Mouse (Mus musculus): ENCODE results near the gene Itgb2. TPM values are rescaled to one million over a fixed set of nuclear protein-coding genes. Genes with fewer than 3 reads are reported as not detected.

The Itgb2 gene
- total RNA-seq (2022), result 10 to 100 TPM in 2 of 4 experiments, 1 to 10 TPM in 2; 3.8 to 36.2 (median 15.3) TPM

DNA sequence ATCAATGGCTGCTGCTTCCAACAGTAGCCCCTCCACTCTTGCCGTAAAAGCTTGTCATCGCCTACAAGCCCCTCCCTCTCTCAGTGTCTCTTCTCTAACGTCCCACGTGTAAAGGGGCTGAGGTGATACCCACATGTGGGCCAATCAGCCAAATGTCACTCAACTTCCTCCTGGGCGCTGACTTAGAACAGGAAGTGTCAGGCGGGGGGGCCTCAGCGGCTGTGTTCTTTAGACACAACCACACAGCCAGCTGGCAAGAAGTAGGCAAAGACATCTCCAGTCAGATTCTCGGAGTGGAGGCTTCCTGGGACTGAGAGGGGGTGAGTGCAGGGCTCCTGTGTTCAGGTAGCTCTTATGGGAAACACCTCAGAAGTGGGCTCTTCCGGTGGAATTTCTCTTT is at the start of gene Itgb2:
Itgb2 (plus strand) TSS at position 113 of the 400 bp plus-strand sequence.
- no peak for DNase-seq (ENCODE audit: low spot score in 2 of 2)

DNA sequence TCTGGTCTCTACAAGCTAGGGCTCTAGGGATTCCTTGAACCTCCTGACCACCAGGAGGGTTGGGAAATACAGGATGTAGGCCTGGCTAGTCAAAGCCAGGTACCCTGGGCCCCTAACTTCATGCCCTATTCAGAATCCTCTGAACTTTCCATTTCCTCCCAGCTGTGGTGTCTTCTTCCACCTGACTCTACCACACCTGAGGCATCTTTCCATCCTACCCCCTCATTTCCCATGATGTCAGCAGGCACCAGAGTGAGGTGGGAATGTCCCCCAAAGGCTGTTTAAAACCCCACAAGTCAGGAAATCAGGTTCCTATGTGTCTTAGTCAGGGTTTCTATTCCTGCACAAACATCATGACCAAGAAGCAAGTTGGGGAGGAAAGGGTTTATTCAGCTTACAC is 48.2 kb upstream of the Itgb2 start:
- no peak for DNase-seq (ENCODE audit: low spot score in 2 of 2)

DNA sequence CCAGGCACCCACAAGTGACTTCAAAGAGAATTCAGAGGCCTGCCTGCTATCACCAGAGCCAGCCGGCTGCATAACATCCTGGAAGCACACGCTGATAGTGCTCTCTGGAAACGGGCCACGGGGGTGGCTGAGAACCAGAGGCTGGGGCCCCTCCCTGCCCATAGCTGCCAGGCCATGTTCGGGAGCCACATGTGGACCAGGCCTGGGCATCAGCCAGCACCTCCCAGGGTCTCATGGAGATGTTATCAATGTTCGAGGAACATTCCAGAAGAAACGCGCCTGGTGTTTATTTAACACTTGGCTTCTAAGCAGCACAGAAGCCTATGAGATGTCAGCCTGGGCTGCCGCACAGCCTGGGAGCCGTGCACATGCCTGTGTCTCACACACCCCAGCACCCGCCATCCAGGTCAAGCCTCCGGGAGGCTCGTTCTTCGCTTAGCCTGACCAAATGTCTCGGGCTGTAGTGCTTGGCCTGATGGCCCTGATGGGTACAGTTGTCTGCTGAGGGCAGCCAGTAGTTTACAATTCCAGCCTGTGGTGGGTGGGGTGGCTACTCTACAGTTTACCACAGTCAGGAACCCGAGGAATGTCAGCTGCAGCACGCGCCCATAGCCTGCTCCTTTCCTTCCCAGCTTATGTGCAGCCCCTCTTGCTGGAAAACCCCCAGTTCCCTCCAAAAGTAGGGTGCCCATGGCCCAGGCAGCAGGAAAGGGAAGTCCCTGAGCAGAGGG is 45.7 kb upstream of the Itgb2 start:
- DNase-seq (ENCODE audit: low spot score in 2 of 2), result no peak

DNA sequence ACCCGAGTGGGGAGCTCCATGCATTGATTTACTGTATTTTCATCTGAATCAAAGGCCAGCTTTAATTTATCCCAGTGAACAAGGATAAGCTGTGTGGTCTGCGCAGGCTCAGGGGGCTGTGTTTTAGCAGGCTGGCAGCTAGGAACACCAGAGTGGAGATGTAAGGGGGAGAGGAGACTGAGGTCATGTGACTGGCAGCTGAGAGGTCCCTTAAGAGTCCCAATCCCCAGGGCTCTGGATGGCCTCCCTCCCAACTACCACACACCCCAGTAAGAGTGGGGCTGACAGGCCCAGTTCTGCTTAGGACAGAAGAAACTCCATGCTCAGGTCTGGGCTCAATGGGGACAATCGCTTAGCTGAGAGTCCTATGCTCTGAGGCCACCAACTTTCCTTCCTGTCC is 44.3 kb upstream of the Itgb2 start:
- DNase-seq (ENCODE audit: low spot score in 2 of 2), result no peak

DNA sequence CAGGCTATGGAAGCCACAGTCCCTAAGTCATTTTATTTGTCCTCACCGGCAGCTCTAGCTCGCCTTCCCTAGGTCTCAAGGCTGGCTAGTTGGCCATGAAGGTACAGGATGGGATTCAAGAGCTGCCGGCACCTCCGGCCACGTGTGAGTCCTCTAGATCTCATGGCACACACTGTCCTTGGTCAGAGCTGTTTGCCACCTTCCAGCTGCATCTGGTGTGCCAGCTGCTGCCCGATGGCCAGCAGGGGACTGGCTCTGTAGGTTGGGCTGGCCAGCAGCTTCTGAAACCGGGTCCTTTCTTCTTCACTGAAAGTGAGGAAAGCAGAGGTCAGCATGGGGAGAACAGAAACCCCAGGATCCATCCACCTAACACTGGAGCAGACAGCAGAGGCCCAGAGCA is 41.9 kb upstream of the Itgb2 start:
- no peak for DNase-seq (ENCODE audit: low spot score in 2 of 2)

DNA sequence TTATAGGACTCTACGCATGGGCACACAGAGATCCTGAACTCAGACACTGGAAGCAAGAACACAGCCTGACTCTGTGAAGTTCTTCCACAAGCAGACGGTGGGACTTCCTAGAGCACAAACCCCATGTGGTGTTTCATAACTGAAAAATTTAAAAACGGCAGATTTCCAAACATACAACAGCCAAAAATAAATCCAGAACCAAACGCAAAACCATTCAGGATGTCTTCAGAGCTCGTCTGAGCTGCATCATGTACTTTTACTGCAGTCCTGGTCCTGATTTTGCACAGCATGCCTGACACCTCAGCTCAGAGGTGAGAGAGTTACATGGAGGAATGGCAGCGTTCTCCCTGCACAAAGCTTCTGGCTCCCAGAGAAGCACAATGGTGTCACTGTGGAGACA is 38.5 kb upstream of the Itgb2 start:
- no peak for DNase-seq (ENCODE audit: low spot score in 2 of 2)

DNA sequence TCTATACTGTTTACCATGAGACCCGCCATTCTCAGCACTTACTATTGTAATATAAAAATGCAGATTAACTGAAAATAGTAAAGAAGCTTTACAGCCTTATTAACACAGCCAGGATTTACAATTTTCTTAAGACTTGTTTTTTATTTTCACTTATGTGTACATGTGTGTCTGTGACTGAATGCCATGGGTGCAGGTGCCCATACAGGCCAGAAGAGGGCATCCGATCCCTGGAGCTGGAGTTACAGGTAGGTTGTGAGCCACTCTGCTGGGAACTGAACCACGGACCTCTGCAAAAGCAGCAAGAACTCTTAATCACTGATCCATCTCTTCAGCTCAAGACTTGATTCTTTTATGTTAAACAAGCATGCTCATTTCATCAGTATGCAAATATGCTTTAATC is 37.2 kb upstream of the Itgb2 start:
- DNase-seq (ENCODE audit: low spot score in 2 of 2), result no peak

DNA sequence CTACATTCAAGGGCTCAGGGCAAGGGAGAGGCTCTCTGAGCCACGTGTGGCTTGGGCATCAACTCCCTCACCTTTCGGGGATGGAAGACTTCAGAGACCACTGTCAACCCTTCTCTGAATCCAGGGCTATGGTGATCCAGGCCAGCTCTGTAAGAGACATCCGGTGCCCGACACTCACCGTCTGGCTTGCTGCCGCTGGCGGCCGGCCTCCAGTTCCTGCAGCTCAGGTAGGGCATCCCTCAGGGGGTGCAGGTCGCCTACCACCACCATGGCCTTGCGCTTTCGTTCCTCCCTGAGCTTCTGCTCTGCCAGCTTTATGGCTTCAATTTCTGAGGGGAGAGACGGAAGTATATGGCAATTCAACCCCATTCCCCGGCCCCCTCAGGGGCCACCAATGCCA is 32.9 kb upstream of the Itgb2 start:
- no peak for DNase-seq (ENCODE audit: low spot score in 2 of 2)

DNA sequence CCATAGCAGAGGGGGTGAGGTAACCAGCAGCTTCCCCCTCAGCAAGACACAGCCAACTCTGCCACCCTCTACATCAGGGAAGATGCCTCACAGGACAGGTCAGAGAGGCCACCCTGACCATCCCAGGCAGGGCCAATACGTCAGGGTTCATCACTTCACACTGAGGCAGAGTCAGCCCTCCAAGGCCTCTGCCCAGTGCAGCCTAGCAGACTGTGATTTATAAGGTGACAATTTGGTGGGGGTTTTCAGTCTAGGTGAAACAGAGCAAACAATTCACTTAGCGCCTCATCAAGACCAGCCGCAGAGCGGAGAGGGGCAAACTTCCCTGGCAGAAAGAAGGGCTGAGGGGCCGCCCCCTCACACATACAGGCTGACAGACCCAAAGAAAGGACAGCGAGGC is 31.8 kb upstream of the Itgb2 start:
- no peak for DNase-seq (ENCODE audit: low spot score in 2 of 2)

DNA sequence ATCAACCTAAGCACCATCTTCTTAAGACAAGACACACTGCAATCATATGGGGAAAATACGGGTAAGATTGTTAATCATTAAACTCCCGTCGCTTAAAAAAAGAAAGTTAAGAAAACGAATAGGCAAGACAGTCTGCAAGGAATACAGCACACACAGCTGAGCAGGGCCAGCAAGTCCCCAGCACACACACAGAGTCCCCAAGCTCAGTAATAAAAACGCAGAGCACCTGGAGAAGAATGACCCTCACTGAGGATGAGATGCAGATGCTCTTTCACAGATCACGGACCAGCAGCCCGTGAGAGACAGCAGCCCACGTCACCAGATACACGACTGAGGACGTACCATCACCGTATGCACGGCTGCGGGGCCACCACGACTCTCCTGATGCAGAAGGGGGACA is 29.4 kb upstream of the Itgb2 start:
- no peak for DNase-seq (ENCODE audit: low spot score in 2 of 2)

DNA sequence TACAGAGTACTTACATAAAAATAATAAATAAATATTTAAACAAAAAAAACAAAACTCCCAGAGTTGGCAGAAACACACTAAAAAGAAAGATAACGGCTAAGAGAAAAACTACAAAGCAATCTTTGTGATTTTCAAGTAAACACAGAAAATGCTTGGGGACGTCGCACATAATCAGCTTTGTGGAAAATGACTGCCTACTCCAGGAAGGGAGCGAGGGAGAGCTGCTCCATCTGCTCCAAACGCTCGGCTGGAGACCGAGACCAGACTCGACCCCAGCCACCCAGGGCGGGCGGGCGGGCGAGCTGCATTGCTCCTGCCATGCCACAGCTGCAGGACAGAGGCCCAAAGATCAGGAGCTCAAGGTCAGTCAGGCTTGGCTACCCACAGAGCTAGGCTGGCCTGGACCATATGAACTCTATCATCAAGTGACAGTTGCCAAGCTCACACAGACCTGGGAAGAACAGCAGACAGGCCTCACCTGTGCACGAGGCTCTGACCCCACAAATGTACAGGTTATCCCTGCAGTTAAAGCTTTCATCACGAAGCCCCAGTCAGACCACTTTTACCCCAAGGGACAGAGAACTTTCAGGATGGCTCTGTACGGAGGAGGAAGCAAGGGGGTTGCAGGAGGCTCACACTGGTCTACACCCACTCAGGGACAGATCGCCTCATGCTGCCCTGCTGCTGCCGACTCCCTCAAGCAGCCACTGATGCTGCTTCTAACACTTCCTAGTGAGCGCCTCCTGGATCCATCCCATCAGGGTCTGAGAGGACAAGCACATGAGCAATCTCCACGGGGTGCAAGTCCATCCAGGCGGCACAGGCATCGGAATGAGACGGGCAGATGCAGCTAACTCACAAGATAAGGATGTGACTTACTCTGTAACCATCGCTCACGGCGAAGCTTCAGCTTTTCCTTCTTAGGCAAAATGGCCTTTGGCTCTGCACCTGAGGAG is 26.8 kb upstream of the Itgb2 start:
- DNase-seq (ENCODE audit: low spot score in 2 of 2), result peak in 1 of 2 experiments; percentile 28

DNA sequence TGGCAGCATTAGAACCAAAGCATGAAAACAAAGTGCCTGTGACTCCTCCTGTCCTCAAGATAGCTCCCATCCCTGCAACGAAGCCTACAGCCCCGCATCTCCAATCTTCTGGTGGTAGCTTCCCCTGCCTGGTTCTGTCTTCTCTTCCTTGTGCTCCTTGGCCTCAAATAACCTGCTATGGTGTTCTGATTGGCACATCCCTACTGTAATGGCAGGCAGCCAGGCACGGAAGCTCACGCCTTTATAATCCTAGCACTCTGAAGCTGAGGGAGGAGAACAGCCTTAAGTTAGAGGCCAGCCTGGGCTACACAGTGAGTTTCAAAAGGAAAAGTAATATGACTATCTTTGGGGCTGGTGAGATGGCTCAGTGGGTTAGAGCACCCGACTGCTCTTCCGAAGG is 25.9 kb upstream of the Itgb2 start:
- no peak for DNase-seq (ENCODE audit: low spot score in 2 of 2)

DNA sequence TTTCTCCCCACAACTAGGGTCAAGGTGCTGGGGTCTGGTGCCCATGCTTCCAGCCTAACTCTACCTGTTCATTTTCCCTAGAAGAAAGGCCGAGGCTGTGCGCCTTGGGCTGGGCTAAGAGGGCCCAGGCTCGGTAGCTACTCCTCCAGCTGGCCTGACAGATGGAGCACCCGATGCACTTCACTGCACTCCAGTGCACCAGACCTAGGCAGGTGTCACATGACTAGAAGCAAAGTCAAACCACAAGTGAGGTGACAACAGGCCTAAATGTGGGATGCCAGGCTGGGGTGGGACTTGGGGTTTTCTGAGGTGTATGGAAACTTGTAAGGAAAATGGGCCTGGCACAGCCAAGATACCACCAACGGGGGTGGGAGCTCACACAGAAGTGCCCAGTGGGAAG is 23.5 kb upstream of the Itgb2 start:
- DNase-seq (ENCODE audit: low spot score in 2 of 2), result no peak

DNA sequence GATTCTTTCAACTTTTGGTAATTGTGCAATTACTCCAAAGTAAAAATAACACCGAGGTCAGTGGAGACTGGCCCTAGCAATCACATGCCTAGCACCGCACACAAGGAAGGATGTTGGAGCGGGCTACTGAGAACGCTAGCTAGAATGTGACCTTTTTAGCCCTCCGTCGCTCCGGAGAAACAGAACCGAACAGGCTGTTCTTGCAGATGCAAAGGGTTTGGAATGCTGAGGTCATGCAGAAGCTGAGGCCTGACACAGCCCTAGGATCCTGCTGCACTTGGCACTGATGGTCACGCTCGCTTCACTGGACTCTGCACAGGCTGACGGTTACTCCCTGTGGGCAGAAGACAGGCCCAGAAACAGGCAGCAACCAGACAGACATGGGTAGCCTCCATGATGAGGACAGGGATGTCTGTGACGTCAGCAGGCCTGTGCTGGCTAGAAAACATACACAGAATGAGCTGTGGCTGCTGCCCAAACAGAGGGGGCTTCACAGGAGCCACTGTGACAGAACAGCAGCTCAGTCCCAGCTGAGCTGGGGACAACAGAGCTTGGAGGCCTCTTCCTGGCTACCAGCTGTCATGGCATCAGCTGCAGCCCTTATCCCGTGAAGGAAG is 23.0 kb upstream of the Itgb2 start:
- DNase-seq (ENCODE audit: low spot score in 2 of 2), result no peak

DNA sequence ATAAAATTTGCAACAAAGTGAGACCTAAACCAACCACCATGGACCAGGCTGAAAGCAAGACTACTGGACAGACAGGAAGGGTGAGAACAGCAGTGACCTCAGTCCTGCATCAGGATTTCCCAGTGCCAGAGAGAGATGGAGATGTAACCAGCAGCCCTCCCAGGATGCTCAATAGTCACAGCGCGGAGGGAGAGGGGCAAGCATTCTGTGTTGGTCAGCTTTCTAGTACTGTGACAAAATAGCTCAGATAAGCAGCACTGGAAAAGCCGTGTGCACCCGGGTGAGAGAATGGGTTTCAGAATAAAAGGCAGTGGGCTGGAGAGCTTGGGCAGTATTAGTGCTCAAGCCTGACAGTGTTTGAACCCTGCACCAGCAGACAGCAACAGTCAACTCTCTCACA is 22.3 kb upstream of the Itgb2 start:
- no peak for DNase-seq (ENCODE audit: low spot score in 2 of 2)

DNA sequence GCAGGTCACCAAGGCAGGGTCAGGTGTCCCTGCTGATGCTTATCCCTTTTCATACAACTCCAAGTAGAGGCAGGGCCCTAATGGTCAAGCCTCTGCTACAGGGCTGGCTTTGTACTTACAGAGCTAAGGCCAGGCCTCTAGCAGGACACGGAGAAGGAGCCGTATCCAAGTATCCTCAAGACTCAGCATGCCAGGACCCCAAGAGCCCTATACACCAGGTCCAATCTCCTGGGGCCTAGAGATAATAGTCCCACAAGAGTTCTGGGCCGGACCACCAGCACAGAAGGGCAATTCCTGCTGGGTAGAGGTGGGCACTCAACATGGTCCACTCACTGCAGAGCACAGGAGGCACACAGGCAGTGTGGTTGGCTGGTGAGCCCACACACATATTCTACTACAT is 21.3 kb upstream of the Itgb2 start:
- no peak for DNase-seq (ENCODE audit: low spot score in 2 of 2)

DNA sequence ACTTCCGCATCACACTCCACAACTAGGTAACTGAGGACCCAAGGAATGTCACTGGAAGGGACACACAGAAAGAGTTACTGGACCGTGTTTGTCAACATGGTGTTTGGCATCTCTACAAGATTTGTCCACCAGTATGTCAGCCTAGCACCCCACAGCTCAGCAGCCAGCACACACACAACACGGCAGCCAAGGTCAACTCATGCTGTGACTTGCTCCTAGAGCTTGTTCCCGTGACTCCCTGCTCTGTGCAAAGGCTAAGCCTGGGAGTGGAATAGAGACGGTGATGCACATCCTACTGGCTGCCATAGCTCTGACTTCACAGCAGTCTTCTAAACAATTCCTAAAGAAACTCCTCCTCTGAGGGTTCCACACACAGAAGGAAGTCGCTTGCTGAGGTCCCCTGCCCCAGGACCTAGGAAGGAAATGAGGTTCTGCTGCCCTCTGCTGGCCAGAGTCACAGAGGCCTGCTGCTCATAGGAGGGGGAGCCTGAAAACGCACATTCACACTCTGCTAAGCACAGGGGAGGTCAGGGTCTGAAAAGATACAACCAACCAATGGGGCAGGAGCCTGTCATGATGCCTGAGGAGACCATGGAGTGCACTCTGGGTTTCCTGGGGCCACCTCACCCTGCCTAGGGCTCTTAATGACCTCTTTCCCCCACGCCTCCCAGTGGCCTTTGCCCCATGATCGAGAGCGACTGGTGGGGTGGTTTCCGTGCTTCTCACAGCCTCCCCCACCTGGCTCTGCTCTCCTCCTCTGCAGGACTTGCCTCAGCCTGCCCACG is 20.5 kb upstream of the Itgb2 start:
- peak in 1 of 2 experiments; percentile 77 for DNase-seq (ENCODE audit: low spot score in 2 of 2)

DNA sequence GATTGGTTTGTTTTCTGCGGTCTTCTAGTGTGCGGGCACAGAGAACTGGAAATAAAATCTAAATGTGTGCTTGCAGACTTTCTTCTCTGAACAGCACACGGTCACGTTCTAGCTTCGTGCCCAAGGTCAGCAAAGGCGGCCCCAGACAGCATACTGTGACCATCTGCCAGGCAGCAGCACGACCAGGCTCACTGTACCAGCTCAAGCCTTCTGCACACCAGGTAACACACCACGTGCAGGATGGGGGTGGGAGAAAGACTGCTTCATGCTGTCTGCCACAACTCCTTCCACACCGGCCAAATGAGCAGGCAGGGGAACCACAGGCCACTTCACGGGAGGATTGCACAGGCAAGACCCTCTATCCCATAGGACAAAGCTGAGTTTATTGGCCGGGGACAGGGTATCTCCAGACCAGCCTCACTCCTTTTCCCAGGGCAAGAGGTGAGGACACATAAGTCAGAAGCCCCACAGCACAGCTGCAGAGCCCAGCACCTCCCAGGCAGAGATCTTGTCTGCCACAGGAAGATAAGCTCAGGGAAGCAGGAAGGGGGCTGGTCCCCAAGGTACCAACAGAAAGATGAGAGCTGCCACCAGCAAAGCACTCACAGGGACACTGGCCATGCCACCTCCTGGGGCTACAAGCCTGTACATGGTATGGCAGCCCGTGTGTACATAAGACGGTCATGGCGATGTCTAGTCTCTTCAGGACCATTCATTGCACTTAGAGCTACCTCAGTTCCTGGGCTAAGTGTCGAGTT is 19.6 kb upstream of the Itgb2 start:
- DNase-seq (ENCODE audit: low spot score in 2 of 2), result no peak

DNA sequence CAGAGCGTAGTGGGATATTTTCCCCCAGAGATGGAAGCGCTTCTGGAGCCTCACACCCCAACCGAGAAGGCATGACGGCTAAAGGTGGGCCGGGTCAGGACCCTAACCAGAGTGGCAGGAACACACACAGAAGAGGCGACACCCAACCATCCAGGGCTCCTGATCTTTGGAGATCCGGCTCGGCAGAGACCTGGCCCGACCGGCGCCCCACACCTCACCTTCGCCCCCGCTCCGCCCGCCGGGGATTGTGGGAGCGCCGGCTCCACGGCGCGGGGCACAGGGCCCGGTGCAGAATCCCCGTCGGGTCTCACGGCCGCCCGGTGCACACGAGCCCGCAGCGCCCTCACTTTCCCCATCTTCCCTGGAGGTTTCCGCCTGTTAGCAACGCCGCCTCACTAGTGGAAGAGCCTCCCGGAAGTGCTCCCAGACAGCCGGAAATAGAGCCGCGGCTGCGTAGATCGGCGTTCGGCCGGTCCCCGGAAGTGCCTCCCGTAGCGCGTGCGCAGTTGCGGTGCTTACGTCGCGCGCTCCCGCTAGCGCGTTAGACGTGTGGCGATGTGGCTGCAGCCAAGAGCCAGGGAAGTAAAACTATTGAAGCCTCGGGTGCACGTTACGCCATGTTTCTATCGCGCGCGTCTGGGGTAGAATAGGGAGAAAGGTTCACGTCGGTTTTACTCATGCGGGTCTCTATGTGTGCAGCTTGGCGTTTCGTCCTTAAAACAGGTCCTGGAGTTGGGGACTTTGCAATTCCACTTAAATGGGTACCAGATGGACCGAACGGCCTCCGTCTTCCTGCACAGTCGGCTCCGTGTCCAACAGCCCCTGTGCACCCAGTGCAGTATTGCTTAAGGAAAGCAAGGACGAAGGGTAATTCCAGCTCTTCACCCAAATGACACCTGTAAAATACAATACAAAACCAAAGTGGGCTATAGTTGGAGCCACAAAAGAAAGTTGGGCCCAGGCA is 14.4 kb upstream of the Itgb2 start, which contains the start of gene Fam207a:
Fam207a (minus strand) TSS at position 401 of the 964 bp plus-strand sequence.
- DNase-seq (ENCODE audit: low spot score in 2 of 2), result peak; percentile 89 to 94
